16 mouse cellular contexts compared by ENCODE assay signal in genomic region chr16:74625783-74626182, GRCm38 (mm10).
"Had no signal": no experiment of that assay in that cellular context is flagged by ENCODE, and none has a peak within 500 bp of the region (broad histone marks: within the 10 kb centered on the region; RNA-seq: fewer than 3 reads in every experiment).

No protein-coding gene starts in this region.

- H3K9ac ChIP-seq: neural tube, embryonic 13.5 days; neural tube, embryonic 15.5 days; stomach, embryonic 15.5 days had no signal

- H3K9me3 ChIP-seq: neural tube, embryonic 13.5 days; neural tube, embryonic 15.5 days; stomach, embryonic 15.5 days had no signal

- H3K36me3 ChIP-seq: neural tube, embryonic 13.5 days; neural tube, embryonic 15.5 days; stomach, embryonic 15.5 days had no signal

- H3K27ac ChIP-seq: neural tube, embryonic 13.5 days; neural tube, embryonic 15.5 days; stomach, embryonic 15.5 days; stomach, postnatal 0 days had no signal

- H3K4me2 ChIP-seq: neural tube, embryonic 13.5 days; neural tube, embryonic 15.5 days; stomach, embryonic 15.5 days had no signal

- H3K4me3 ChIP-seq: neural tube, embryonic 13.5 days; neural tube, embryonic 15.5 days; stomach, embryonic 15.5 days had no signal

- H3K4me1 ChIP-seq: neural tube, embryonic 13.5 days; neural tube, embryonic 15.5 days; stomach, embryonic 15.5 days had no signal

- DNase-seq: retina, postnatal 1 day; right cerebral cortex, adult 18-20 months; right cerebral cortex, postnatal 14 days; right cerebral cortex, postnatal 25 days; right cerebral cortex, postnatal 4 days; spleen, adult 18-20 months; thymus, adult 18-20 months; thymus, adult 2 months; thymus, postnatal 14 days; thymus, postnatal 25 days; thymus, postnatal 36 days; thymus, postnatal 4 days had no signal

- H3K27me3 ChIP-seq: neural tube, embryonic 13.5 days; neural tube, embryonic 15.5 days; stomach, embryonic 15.5 days had no signal
